Mouse (Mus musculus): ENCODE measurements around the gene Gm14443.
"Not testable (repeated sequence)": the region's sequence is repeated elsewhere in the genome, so short reads cannot be mapped to it uniquely, and the experiment has no call there.

Gene Gm14443

DNA sequence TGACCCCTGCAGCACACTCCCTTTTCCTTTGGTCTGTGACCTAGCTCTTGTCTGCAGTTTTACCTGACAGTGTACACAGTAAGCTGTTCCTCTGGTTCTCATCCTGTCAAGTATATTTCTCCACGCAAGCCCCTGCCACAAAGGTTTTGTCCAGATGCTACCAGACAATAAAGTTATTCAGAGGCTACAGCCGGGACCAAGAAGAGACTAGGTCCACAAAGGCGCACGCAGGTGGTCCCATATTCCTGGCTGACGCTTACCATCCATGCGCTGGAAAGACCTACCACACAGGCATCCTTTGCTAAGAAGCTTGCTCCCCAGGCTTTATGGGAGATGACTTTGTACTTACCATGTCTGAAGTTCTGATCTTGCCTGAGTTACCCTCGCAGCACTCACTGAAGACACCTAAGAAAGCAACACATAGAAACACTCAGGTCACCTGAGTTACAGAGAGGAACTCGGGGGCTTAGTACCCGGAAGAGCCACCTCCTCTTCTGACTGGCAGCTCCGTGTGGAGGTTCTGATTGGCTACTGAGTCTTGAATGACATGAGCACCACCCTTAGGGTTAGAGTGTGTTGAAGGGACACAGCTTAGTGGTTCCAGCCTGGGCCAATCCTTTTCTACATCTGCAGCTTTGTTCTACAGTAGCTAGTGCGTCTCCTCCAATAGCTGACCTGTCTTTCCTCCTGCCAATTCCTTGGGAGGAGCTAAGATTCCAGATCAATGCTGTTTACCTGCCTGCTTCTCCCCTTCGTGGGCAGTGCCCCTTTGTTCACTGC is at the start of gene Gm14443:
TSS of gene Gm14443 (minus strand) at position 471 of the 780 bp plus-strand sequence.
- DNase-seq, result not testable (repeated sequence)

DNA sequence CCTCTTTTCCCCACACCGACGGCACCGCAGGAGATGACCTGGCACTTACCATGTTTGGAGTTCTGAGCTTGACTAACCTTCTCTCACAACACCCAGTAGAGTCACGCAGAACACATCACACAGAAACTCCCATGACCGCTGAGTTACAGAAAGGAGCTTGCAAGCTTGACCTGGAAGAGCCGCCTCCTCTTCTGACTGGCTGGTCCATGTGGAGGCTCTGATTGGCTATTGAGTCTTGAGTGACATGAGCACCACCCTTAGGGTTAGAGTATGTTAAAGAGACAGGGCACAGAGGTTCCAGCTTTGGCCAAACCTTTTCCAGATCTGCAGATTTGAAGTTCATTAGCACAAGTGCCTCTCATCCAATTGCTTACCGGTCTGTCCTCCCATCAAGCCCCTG is 31.1 kb upstream of the Gm14443 start, which contains the start of gene Gm14391:
TSS of gene Gm14391 (minus strand) at position 186 of the 400 bp plus-strand sequence.
- not testable (repeated sequence) for DNase-seq

DNA sequence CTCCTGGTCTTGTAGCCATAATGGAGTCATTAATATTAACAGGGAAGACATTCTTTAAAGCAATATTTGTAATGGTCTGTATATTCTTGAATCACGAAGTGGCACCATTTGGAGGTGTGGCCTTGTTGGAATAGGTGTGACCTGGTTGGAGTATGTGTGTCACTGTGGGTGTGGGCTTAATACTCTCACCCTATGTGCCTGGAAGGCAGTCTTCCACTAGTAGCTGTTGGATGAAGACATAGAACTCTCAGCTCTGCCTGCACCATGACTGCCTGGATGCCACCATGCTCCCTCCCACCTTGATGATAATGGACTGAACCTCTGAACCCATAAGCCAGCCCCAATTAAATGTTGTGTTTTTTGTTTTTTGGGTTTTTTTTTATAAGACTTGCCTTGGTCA is 3.3 kb upstream of the Gm14443 start:
- DNase-seq, result not testable (repeated sequence)

DNA sequence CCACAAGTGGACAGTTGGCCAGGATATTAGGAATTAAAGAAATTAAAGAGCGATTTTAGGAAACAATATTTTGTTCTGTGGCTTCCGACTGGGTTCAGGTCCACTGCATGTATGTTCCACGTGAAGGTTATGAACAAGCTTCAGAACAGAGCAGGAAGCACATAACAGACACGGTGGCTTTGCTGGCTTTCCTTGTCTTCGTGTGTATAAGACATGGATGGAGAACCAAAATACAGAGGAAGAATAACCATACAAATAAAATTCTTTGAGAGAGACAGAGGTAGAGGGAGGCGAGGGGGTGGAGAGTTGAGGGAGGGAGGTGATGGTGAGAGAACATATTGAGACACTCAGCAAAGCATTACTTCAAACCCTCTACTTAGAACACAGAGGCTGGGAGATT is 641 bp upstream of the Gm14443 start:
- no peak for DNase-seq

DNA sequence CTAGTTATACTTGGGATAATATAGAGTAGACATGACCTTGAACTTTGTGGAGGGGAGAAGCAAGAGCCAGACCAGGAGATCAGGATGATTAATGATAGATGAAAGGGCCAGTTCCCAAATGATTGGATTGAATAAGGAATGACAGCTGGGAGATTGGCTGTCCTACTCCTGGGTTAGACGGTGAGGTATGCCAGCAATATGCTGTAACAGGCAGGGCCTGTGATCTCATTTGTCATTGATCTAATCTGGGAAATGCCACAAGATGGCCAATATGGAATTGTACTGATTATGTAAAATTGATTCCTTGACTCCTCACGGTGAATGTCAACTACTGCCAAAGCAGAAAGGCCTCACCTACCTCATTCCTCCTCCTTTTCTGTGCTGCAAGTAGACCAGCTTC is 1.6 kb downstream of the Gm14443 start:
- DNase-seq, result not testable (repeated sequence)

DNA sequence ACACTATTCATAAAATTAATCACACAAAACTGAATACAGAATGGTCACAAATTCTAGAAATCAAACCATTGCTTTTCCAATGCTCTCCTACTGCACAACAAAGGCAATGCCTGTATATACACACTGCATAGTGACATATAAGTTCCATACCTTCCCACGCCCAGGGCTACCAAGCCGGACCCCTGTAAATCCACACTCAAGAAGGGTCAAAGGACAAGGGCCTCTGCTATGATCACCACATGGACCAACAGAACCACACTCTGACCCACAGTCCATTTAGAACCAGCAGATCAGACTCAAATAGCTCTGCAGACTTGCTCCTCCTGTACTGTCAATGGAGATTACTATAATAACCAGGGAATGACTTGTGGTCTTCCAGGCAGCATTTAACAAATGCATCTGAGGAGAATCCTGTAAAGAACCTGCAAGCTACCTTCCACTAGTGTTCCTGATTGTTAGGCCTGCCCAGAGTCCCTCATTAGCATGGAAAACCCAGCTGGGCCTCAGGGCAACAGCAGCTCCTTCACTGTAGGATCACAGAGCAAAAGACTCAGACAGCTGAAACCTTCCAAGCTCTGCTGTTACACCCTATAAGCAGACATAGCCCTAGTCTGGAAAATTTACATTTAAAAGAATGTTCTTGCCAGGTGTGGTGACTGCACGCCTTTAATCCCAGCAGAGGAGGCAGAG is 2.6 kb downstream of the Gm14443 start:
- not testable (repeated sequence) for DNase-seq

DNA sequence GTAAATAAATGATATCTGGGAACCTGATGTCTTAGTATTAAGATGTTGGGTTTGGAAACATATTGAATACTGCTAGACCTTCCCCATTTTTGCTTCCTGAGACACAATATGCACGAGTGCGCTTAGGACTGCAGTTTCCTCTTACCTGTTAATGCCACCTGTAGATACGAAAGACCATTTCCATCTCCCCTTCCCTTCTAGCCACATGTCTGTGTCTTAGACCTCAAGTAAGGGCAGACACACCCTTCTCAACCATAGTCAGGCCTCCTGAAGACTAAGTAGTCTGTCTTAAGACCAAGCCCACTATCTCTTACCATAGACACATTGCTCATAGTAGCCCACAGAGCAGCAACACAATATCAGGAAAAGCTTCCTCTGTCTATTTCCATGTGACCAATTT is 3.5 kb downstream of the Gm14443 start:
- no peak for DNase-seq

DNA sequence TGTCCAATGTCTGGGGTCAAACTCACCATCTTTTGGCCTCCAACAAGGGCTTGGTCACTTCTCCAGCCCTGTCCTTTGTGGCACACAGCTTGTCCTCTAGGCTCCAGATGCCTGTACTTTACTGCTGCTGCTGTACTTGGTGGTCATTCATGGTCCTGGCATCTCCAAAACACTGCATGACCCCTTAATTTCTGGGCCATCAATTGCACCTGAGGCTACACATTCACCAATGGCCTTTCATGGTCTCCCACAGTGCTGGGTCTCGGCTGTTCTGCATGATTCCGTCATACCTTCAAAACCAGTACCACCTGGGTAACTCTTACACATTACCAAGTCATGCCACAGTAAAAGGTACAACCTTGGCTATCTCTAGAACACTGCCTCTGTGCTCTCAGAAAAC is 8.8 kb downstream of the Gm14443 start:
- DNase-seq, result not testable (repeated sequence)

DNA sequence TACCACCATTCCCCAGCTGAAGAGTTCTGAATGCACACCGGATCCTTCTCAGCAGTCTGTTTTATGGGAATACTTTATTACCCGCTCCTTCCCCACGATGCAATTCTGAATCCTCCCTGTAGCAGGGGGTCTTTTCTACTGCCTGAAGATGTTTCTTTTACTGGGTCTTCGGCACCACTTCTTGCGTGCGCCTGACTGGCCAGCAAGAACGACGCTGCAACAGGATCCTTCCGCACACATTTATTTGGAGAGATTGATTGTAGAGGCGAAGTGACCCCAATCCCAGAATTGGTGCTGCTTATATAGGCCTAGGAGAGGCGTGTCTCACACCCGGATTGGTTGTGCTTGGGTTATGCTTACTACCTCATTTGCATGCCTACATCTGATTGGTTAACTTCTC is 10.6 kb downstream of the Gm14443 start:
- DNase-seq, result not testable (repeated sequence)

DNA sequence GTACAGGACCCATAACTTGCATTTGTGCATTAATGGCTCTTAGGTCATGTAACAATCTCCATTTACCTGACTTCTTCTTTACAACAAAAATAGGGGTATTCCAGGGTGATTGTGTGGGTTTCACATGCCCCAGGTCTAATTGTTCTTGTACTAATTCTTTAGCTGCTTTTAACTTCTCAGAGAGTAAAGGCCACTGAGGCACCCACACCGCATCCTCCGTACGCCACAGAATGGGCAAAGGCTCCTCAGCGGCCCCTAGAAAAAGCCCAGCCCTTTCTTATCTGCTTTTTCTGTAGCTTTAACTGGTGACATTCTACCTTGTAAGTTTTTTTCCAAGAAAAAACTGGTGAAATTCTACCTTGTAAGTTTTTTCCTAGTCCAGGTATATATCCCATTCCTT is 14.2 kb downstream of the Gm14443 start:
- DNase-seq, result not testable (repeated sequence)

DNA sequence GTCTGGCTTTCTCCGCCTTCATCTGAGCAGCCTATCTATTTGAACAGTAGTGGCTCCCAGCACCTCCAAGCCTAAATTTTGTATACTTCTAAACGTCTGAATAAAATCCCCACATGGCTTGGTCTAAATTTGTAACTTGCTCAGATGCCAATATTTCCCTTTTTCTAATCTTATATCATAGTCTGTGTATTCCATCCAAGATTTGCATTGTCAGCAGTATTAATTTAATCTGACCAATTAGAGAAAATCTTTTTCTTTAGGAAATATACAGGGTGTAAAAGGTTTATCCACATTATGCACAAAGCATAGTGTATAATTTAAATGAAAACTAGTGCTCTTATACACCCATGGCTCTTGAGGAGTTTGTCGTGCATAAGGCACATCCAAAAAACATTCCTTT is 17.0 kb downstream of the Gm14443 start:
- no peak for DNase-seq

DNA sequence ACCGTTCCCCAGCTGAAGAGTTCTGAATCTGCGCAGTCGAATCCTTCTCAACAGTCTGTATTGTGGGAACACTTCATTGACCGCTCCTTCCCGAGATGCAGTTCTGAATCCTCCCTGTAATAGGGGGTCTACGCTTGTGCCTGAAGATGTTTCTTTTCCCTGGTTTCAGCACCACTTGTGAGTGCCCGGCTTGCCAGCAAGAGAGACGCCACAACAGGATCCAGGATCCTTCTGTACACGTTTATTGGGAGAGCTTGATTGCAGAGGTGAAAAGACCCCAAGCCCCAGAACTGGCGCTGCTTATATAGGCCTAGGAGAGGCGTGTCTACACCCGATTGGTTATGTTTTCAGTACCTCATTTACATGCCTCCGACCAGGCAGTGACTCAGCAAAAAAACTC is 19.0 kb downstream of the Gm14443 start:
- DNase-seq, result no peak

DNA sequence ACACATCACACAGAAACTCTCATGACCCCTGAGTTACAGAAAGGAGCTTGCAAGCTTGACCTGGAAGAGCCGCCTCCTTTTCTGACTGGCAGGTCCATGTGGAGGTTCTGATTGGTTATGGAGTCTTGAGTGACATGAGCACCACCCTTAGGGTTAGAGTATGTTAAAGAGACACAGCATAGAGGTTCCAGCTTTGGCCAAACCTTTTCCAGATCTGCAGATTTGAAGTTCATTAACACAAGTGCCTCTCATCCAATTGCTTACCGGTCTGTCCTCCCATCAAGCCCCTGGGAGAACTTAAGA is 33.7 kb downstream of the Gm14443 start, which contains the start of gene Gm14399:
TSS of gene Gm14399 (minus strand) at position 20 of the 303 bp plus-strand sequence.
- not testable (repeated sequence) for DNase-seq

DNA sequence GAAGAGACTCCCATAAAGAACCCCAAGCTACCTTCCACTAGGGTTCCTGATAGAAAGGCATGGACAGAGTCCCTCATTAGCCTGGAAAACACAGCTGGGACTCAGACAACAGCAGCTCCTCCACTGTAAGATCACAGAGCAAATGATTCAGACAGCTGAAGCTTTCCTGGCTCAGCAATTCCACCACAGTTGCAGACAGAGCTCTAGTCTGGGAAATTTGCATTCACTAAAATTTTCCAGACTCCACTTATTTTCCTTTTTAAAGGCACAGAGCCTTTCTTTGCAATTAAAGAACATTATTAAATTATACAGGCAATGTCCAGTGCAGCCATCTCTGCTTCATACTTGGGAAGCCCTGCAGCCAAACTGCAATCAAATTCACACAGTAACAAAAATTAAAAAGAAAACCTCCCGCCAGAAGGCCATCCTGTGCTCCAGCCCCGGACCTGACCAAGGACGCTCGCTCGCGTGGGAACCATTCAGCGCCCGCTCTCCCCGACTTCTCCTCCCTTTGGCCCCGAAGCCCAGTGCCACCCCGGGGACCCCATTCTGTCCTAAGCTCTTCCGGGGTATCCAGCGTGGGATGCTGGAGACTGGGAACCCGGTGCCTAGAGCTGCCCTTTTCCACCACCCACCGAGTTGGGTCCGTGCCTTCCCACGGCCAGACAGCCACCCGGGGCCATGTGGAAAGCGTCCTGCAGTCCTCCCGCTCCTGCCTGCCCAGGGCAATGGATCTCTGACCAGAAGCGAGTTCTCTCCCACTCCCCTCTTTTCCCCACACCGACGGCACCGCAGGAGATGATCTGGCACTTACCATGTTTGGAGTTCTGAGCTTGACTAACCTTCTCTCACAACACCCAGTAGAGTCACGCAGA is 34.3 kb downstream of the Gm14443 start:
- peak; percentile 14 for DNase-seq

DNA sequence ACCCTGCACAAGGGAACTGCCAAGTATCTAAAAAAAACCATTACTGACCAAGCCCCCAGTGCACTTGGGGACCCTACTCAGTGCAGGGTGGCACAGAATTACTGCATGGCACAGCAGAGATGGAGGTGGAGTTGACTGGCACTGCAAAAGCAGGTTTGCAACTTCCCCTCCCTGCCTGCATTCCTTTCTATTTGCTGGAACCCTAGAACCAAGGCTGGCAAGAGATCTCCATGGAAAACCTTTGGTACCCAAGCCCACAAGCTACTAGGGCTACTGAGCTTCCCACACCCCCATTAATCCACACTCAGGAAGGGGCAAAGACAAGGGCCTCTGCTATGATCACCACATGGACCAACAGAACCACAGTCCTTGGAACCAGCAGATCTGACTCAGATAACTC is 35.0 kb downstream of the Gm14443 start:
- not testable (repeated sequence) for DNase-seq

Measured in lung, postnatal 10 days (tissue).